Mouse (Mus musculus): ENCODE results near the gene Phf21a. TPM values are rescaled to one million over a fixed set of nuclear protein-coding genes. Genes with fewer than 3 reads are reported as not detected.

The Phf21a gene
- polyA plus RNA-seq, 2 experiments = 1.8 to 4.7 TPM

- 10% methylated on average over 45 of the region's 45 CpGs for whole genome bisulfite sequencing (ENCODE audit: insufficient replicate concordance)
- peaks cover 4 to 8% of the 10 kb centered on the region in 2 experiments; a peak in 3 of 4 replicates for H3K4me1 ChIP-seq (replicated peaks; ENCODE audit: control insufficient read depth in 2 of 2, insufficient read depth in 2 of 2, low read length in 1 of 2)
- no peak for ATAC-seq (ENCODE audit: insufficient read depth)
- H3K9ac ChIP-seq (replicated peaks) = no peak overlapping the region
- no peak overlapping the region for H3K27ac ChIP-seq
- no peaks in the 10 kb centered on the region for H3K36me3 ChIP-seq (replicated peaks; ENCODE audit: control insufficient read depth, insufficient read depth, low read depth)
- H3K4me2 ChIP-seq (ENCODE audit: low read depth) = peak overlapping the region; percentile 44
- peak in 1 of 3 experiments; percentile 40 for DNase-seq (ENCODE audit: low read depth in 3 of 3, low spot score in 3 of 3)
- no peak for TF ChIP-seq CTCF (IDR thresholded peaks at IDR 0.05; ENCODE audit: low read depth)
- no peak for TF ChIP-seq EP300 (IDR thresholded peaks at IDR 0.05; ENCODE audit: low read depth)
- H3K9me3 ChIP-seq (ENCODE audit: control insufficient read depth, low read length) = no peaks in the 10 kb centered on the region
- peak overlapping the region; percentile 30 to 42; a peak in 3 of 4 replicates for H3K4me3 ChIP-seq (ENCODE audit: insufficient read depth in 1 of 2, low read depth in 2 of 2, low read length in 2 of 2)
- peaks cover 35% of the 10 kb centered on the region for H3K27me3 ChIP-seq (ENCODE audit: control insufficient read depth, insufficient read depth, low read length)
These were observed 278.2 kb downstream of the Phf21a start for GRCm38 (mm10) chr2:92370821-92371805.

- Histone ChIP-seq H3K36me3 (replicated peaks; ENCODE audit: control insufficient read depth, insufficient read depth, low read depth) (no peaks in the 10 kb centered on the region), H3K27me3 (ENCODE audit: control insufficient read depth, insufficient read depth, low read length) (peaks cover 35% of the 10 kb centered on the region), H3K4me2 (ENCODE audit: low read depth) (no peak overlapping the region), H3K27ac (no peak overlapping the region), H3K9ac (replicated peaks) (no peak overlapping the region), H3K9me3 (ENCODE audit: control insufficient read depth, low read length) (no peaks in the 10 kb centered on the region), H3K4me3 (ENCODE audit: insufficient read depth in 1 of 2, low read depth in 2 of 2, low read length in 2 of 2) (no peak overlapping the region), H3K4me1 (replicated peaks; ENCODE audit: control insufficient read depth in 2 of 2, insufficient read depth in 2 of 2, low read length in 1 of 2) (peaks cover 4 to 13% of the 10 kb centered on the region in 2 experiments; a peak in 3 of 4 replicates)
- TF ChIP-seq CTCF (IDR thresholded peaks at IDR 0.05; ENCODE audit: low read depth) (no peak), EP300 (IDR thresholded peaks at IDR 0.05; ENCODE audit: low read depth) (no peak)
- WGBS (ENCODE audit: insufficient replicate concordance) = 47% methylated on average over 10 of the region's 10 CpGs
- ATAC-seq (ENCODE audit: insufficient read depth) (no peak), DNase-seq (ENCODE audit: low read depth in 3 of 3, low spot score in 3 of 3) (no peak)
These were observed 279.2 kb downstream of the Phf21a start for GRCm38 (mm10) chr2:92371971-92372690.

- H3K4me2 ChIP-seq (ENCODE audit: low read depth) = no peak overlapping the region
- no peak overlapping the region for H3K9ac ChIP-seq (replicated peaks)
- TF ChIP-seq EP300 (IDR thresholded peaks at IDR 0.05; ENCODE audit: low read depth) (no peak), CTCF (IDR thresholded peaks at IDR 0.05; ENCODE audit: low read depth) (no peak)
- DNase-seq (ENCODE audit: low read depth in 3 of 3, low spot score in 3 of 3) (no peak), ATAC-seq (ENCODE audit: insufficient read depth) (no peak)
- H3K27ac ChIP-seq = no peak overlapping the region
- H3K4me1 ChIP-seq (replicated peaks; ENCODE audit: control insufficient read depth in 2 of 2, insufficient read depth in 2 of 2, low read length in 1 of 2) = peaks cover 4 to 13% of the 10 kb centered on the region in 2 experiments; a peak in 3 of 4 replicates
- H3K4me3 ChIP-seq (ENCODE audit: insufficient read depth in 1 of 2, low read depth in 2 of 2, low read length in 2 of 2) = no peak overlapping the region
- no peaks in the 10 kb centered on the region for H3K9me3 ChIP-seq (ENCODE audit: control insufficient read depth, low read length)
- H3K27me3 ChIP-seq (ENCODE audit: control insufficient read depth, insufficient read depth, low read length) = peaks cover 35% of the 10 kb centered on the region
- no peaks in the 10 kb centered on the region for H3K36me3 ChIP-seq (replicated peaks; ENCODE audit: control insufficient read depth, insufficient read depth, low read depth)
- WGBS (ENCODE audit: insufficient replicate concordance) = 51% methylated on average over 9 of the region's 9 CpGs
These were observed 280.0 kb downstream of the Phf21a start for GRCm38 (mm10) chr2:92372767-92373436.

- Histone ChIP-seq H3K4me3 (ENCODE audit: insufficient read depth in 1 of 2, low read depth in 2 of 2, low read length in 2 of 2) (no peak overlapping the region), H3K4me1 (replicated peaks; ENCODE audit: control insufficient read depth in 2 of 2, insufficient read depth in 2 of 2, low read length in 1 of 2) (peaks cover 4 to 13% of the 10 kb centered on the region in 2 experiments; a peak in 3 of 4 replicates), H3K9ac (replicated peaks) (no peak overlapping the region), H3K36me3 (replicated peaks; ENCODE audit: control insufficient read depth, insufficient read depth, low read depth) (peaks cover 4% of the 10 kb centered on the region; the same call in 1 of the 2 replicates), H3K27me3 (ENCODE audit: control insufficient read depth, insufficient read depth, low read length) (peaks cover 35% of the 10 kb centered on the region), H3K9me3 (ENCODE audit: control insufficient read depth, low read length) (no peaks in the 10 kb centered on the region), H3K4me2 (ENCODE audit: low read depth) (no peak overlapping the region), H3K27ac (no peak overlapping the region)
- WGBS (ENCODE audit: insufficient replicate concordance) = 58% methylated on average over 11 of the region's 11 CpGs
- DNase-seq (ENCODE audit: low read depth in 3 of 3, low spot score in 3 of 3) (no peak), ATAC-seq (ENCODE audit: insufficient read depth) (no peak)
- TF ChIP-seq CTCF (IDR thresholded peaks at IDR 0.05; ENCODE audit: low read depth) (no peak), EP300 (IDR thresholded peaks at IDR 0.05; ENCODE audit: low read depth) (no peak)
These were observed 280.5 kb downstream of the Phf21a start for GRCm38 (mm10) chr2:92373437-92373813.
